Mouse (Mus musculus) large intestine, adult 2 months (tissue): ENCODE data around the gene Gprin1. TPM values are rescaled to one million over a fixed set of nuclear protein-coding genes. Genes with fewer than 3 reads are reported as not detected.
A peak's percentile ranks its signal among the peaks of the same experiment; 100 is the strongest.

Experiments
- DNase-seq: peaks from one replicate; pipeline ENCODE4 v3.0.0-alpha.2; 2012; ENCODE audit warnings: low read depth, low spot score
- WGBS: fragments of 180-500 bp; shearing (Covaris S2); methylation state at CpG from one replicate; pipeline ENCODE4 v1.1.7; 2018; 5-methylcytosine and 5-hydroxymethylcytosine counted together
- polyA plus RNA-seq: library from polyadenylated mRNA; depleted of rRNA; stranded (reverse); fragments of >200 nt; gene quantifications from 2 replicates; pipeline ENCODE4 v1.2.3, GENCODE M21; 2012

The Gprin1 gene
- polyA plus RNA-seq, 1 experiment: 0.41 TPM

DNA sequence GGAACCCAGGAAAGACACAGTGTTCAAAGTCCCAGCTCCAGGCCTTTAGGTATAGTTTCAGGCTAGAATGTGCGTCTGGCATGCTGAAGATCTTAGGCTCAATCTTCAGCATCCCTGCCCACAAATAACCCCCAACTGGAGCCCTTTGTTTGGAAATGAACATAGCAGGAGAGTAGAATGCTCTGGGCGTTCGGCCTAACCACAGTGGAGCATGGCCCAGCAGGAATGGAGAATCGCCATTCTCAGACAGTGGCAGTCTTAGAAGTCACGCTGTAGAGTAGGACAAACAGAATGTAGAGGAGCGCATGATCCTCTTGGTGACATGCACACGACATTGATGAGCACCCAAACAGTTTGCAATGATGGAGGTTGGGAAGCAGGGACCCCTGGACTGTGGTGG lies 11.2 kb upstream of the Gprin1 start:
- 75% methylated on average over 7 of the region's 7 CpGs for WGBS
- no peak for DNase-seq

DNA sequence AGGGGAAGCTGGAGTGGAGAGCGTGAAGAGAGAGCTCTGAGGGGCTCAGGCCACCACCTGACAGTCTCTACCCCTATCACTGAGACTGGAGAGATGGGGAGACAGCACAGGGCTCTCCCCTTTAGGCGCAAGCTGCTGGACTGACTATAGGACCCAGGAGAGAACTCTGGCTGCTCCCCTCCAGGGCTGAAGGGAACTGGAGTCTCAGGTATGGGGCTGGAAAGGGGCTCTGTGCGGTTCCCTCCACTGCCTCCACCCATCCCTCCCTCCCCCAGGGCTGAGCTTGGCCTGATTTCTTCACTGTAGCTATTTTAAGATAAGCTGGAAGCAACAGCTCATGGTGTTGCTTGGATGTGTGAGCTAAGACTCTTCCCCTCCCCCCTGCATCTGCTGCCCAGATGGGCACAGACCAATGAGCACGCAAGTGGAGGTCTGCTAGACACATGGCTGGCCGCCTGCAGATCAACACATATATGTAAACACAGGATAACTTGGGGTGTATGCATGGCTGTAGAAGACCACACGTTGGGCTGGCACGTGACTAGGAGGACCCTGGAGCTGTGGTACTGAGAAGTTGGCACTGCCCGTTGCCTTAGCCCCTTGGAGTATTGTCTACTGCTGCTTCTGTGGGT lies 10.6 kb upstream of the Gprin1 start:
- no peak for DNase-seq
- 61% methylated on average over 8 of the region's 8 CpGs for WGBS

DNA sequence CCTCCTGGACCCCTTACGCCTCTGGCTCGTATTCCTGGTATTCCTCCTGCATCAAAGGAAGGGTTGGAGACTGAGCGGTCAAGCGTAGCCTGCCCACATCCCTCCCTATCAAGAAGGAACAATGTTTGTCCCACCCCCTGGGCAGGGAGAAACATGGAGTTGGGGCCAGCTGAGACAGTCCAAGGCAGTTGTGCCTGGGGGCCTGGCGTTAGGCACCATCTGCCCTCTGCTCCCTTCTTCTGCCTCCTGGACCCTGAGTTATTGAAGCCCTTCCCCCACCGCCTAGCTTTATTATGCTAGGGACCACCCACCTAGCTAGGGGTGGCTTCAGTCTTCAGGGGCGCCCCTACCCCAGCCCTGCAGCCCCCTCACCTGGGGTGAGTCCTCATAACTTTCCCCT lies 9.8 kb upstream of the Gprin1 start:
- DNase-seq: no peak
- 14% methylated on average over 7 of the region's 7 CpGs for WGBS

GRCm38 (mm10) chr13:54758756-54759470 lies 9.2 kb upstream of the Gprin1 start:
- WGBS: 6% methylated on average over 29 of the region's 29 CpGs

DNA sequence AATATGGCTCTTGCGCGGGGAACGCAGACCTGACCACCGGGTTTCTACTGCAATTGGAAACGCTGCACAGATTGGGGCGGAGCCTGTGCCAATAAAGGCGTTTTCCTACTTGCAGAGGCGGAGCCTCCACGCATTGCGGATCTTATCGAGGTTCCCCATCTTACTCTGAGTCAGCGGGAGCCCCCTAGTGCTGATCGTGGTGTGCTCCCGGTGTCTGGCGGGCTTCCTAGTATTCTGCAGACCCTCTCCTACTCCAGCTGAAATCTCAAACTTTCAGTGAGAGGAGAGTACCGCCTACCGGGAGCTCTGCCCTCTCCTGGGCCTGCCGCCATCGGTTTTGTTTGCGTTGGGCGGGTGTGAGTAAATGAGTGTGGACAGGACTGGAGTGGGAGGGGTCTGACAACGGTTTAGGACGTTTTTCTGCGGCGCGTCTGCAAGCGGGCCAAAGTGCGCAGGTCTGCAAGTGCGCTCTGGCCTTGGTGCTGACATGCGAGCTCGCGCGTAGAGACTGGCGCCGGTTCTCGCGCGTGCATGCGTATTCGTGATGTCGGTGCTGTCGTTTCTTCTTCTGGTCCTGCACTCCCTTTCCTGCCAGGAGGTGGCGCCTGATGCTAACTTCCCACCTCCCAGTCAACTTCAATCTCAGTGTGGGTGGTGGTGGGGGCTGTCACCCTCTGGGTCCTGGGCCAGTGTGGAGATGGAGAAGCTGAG lies 8.5 kb upstream of the Gprin1 start:
- DNase-seq: peak; percentile 42
- WGBS: under 1% methylated on average over 43 of the region's 43 CpGs

More at GRCm38 (mm10) chr13:54758756-54759470, 9.2 kb upstream of the Gprin1 start:
- no peak for DNase-seq

DNA sequence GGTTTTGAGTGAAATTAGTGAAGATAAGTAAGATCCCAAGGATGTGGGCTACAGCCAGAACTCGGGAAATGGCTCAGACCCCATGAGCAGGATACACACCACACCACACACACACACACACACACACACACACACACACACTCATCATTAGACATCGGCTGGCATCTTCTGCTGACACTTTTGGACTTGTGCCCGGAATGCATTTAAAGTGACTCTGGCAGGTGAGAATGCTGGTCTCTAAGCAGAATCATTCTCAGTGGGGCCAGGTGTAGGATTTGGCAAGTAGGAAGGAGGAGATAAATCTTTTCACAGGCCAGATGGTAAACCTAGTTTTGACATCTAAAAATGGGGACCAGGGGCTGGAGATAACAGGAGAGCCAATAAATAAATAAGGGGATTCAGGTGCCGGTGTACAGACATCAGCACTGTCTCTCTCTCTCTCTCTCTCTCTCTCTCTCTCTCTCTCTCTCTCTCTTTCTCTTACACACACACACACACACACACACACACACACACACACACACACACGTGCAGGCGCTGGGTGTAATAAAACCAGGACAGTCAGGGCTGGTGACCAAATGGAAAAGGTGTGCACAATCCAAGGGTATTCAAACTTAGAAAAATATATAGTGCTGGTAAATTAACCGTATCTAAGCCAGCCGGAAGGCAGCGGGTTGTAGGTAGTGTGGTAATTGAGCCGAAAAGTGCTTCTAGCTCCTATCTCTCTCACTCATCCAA lies 7.6 kb upstream of the Gprin1 start:
- no peak for DNase-seq
- WGBS: 36% methylated on average over 10 of the region's 10 CpGs

GRCm38 (mm10) chr13:54756156-54756712 lies 6.6 kb upstream of the Gprin1 start:
- DNase-seq: no peak
- whole genome bisulfite sequencing: 87% methylated on average over 8 of the region's 8 CpGs

- 25% methylated on average over 9 of the region's 9 CpGs for WGBS
Measured at GRCm38 (mm10) chr13:54755201-54755830, 5.6 kb upstream of the Gprin1 start.

DNA sequence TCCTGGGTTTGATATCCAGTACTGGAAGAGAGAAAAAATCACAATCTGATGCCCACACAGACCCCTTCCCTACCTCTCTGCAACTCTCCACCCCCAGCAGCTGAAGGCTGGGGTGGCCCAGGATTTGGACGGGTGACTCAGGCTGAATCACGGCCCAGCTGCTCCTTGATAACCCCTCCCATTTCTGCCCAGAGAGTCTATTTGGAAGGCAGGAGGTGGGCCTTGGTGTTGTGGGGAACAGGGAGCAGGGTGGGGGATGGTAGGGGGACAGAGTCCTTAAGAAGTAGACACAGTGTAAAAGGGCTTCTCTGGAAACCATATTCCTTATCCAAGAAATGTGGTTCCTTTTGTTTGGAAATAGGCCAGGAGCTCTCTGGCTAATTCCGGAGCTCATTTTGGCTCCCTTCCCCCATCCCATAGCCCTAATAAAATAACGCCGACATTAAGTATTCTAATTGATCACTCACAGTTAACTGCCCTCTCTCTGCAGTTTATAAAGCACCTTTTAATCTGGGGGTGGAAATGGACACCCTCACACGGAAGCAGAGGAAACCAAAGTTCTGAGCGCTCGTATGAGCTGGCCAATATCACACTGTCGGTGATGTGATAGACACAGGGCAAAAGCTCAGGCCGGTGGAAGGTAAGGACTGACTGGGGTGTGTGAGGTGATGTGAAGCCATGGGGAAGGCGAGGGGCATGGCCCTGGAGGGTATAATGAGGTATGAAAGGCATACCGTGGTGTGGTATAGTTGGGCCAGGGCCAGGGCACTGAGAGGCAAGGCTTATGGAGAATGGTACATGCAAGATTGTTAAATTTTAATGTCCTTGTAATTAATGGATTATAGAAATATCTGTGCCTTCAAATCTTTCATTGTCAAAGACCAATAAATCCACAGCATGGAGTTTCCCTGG lies 4.8 kb upstream of the Gprin1 start:
- WGBS: 40% methylated on average over 12 of the region's 12 CpGs

More at GRCm38 (mm10) chr13:54755201-54755830, 5.6 kb upstream of the Gprin1 start:
- DNase-seq: no peak

GRCm38 (mm10) chr13:54753733-54754132 lies 4.1 kb upstream of the Gprin1 start:
- WGBS: 59% methylated on average over 6 of the region's 6 CpGs
- DNase-seq: no peak

More for the DNA sequence above, 4.8 kb upstream of the Gprin1 start:
- DNase-seq: no peak

- DNase-seq: no peak
- 66% methylated on average over 10 of the region's 10 CpGs for WGBS
Measured at GRCm38 (mm10) chr13:54752656-54753055, 3.0 kb upstream of the Gprin1 start.

DNA sequence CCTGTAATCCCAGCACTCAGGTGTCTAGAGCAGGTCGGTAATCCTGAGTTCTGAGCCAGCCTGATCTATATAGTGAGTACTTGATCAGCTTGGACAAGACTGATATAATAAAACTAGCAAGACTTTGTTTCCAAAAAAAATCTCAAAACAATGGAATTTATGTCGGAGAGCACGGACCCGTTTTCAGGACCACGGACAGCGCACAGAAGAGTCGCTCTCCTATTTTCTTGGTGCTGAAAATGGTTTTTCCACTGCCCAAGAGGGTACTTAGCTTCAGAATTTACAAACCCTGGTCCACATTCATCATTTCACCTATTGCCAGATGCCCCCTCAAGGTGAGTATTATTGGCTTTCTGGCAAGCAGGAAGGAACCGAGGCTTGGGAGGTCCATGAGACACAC lies 1.0 kb upstream of the Gprin1 start:
- WGBS: 6% methylated on average over 8 of the region's 8 CpGs
- DNase-seq: no peak

DNA sequence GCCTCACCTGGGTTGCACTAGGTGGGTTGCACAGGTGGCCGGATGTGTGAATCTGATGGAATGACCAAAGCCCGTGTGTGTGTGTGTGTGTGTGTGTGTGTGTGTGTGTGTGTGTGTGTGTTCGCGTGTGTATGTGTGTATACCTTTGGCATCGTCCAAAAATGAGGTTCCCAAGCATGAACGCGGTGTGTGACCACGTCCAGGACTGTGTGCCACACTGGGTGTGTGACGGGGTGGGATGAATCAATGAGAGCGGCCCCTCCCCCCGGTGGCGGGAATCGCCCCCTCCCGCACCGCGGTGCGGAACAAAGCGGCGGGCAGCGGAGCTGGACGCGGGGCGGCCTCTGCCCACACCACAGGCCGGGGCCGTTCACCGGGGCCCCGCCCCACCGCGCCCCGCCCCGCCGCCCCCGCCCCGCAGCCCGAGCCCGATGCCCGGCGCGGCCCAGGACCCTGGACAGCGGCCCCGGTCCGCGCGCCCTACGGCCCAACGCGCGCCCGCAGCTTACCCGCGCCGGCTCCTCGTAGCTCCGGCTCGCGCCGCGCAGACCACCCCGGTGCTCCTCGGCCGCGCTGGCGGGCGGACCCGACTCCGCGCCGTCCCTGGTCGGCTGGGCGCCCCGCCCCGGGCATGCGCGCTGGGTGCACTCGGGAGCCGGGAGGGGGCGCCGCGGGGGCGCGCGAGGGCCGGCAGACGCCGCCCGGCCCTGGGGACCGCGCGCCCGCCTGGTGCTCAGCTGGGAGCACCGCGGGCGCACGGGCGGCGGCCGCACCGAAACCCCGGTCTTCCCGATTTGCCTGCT lies 412 bp downstream of the Gprin1 start:
- WGBS: 3% methylated on average over 69 of the region's 100 CpGs
- DNase-seq: no peak

- 44% methylated on average over 10 of the region's 10 CpGs for WGBS
- DNase-seq: no peak
Measured at GRCm38 (mm10) chr13:54748721-54749060, 983 bp downstream of the Gprin1 start.

DNA sequence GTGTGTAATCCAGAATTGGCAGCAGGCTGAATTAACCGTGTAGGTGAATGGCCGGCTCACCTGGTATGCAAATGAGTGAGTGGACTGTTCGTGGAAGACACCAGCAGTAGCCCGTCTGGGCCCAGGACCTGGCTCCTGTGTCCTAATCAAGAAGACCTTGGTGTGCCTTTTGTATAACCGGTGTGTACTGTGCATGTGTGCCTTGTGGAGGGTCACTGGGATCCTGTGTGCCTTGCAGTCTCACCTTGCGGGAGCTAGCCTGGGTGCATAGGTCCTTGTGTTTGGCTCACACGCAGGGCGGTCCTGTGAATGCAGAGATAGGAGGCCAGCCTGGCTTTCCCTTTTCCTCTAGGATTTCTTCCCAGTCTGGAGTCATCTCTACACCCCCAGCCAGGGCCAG lies 1.5 kb downstream of the Gprin1 start:
- 70% methylated on average over 8 of the region's 8 CpGs for WGBS
- no peak for DNase-seq

DNA sequence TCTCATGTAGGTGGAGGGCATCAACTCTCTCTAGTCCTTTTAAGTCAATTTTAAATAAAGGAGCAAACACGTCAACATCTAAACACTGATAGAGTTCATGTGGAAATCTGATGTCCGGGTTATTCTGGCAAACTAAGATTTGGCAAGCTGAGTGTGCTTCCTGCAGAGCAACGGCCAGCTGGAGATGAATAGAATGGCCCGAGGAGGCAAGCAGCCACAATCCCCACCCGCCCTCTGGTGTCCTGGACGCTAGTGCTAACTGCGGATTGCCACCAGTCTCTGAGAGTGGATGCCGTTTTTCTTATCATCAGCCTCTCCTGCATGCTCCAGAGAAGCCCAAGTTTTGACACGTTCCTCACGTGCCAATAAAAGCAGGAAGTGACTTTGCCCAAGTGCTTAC lies 2.8 kb downstream of the Gprin1 start:
- WGBS: 30% methylated on average over 10 of the region's 10 CpGs

GRCm38 (mm10) chr13:54746110-54746509 lies 3.6 kb downstream of the Gprin1 start:
- WGBS: 41% methylated on average over 6 of the region's 6 CpGs
- no peak for DNase-seq

More for the DNA sequence above, 2.8 kb downstream of the Gprin1 start:
- no peak for DNase-seq

GRCm38 (mm10) chr13:54738213-54738601 lies 11.5 kb downstream of the Gprin1 start:
- WGBS: 5% methylated on average over 34 of the region's 34 CpGs
- no peak for DNase-seq
